Mouse (Mus musculus): Measurements from ENCODE around the gene Wnk2. TPM values are rescaled to one million over a fixed set of nuclear protein-coding genes. Genes with fewer than 3 reads are reported as not detected.

Wnk2 gene
- polyA plus RNA-seq, 1 experiment from 2014 or later, result 1.6 TPM

DNA sequence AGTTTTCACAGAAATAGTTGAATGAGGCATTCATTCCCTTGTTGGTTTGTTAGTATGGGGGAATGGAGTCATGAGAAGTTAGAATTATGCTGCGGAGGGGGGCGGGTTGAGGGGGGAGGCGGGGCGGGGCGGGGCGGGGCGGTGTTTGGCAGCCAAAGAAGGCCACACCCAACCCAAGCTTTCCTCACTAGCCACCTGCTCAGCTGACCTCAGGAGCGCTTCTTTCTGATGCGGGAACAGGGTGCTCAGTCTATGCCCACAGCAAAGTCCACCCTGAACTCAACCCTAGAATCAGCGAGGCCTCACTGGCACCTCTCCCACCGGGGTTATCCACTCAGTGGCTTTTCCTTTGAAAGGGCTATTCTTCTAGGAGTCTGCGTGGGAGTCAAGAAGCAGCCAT is 123.1 kb downstream of the Wnk2 start:
- Histone ChIP-seq H3K36me3 (no peaks in the 10 kb centered on the region), H3K4me2 (no peak overlapping the region), H3K27ac (no peak overlapping the region), H3K9ac (no peak overlapping the region), H3K27me3 (no peaks in the 10 kb centered on the region), H3K4me1 (peaks cover 21% of the 10 kb centered on the region; the same call in 1 of the 2 replicates), H3K9me3 (no peaks in the 10 kb centered on the region), H3K4me3 (no peak overlapping the region)
- 9% methylated on average over 12 of the region's 12 CpGs for WGBS
- no peak for ATAC-seq (ENCODE audit: insufficient number of reproducible peaks, low FRiP score, low TSS enrichment, low read depth)

DNA sequence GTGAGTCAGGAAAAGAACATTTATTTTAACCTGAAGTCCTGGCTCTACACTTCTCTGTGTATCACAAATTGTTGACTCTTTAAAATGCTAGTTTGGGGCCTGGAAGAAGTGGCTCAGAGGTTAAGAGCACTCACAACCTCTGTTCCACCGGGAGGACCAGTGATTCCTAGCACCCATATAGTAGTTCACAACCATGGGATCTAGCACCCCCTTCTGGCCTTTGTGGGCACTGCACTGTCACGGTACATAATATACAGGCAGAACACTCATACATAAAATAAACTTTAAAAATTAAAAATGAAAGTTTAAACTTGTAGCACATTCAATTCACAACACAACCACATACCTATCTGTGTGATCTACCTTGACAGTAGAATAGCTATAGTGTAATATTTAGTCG is 126.1 kb downstream of the Wnk2 start:
- H3K9me3 ChIP-seq, result no peaks in the 10 kb centered on the region
- H3K9ac ChIP-seq, result no peak overlapping the region
- H3K4me3 ChIP-seq, result no peak overlapping the region
- H3K27ac ChIP-seq, result no peak overlapping the region
- no peak overlapping the region for H3K4me2 ChIP-seq
- peaks cover 15% of the 10 kb centered on the region; the same call in 1 of the 2 replicates for H3K4me1 ChIP-seq
- no peaks in the 10 kb centered on the region for H3K36me3 ChIP-seq
- WGBS, result 67% methylated on average over 3 of the region's 3 CpGs
- H3K27me3 ChIP-seq, result no peaks in the 10 kb centered on the region
- no peak for ATAC-seq (ENCODE audit: insufficient number of reproducible peaks, low FRiP score, low TSS enrichment, low read depth)

DNA sequence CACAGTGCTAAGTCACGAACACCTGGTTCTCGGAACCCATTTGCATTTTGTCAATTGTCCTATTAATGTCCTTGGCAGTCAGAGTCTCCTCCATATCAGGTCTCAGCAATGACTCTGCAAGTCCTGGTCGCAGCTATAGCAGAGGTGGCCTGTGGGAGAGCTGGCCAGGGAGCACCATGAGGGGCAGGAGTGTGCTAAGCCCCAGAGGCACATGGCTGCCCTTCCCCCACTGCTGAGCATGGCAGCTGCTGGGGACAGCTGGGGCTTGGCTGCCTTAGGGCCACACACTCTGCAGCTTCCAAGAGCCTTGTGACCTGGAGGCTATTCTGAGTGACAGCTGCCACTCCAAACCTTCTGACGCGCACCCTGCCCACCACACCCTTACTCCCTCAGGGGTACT is 127.7 kb downstream of the Wnk2 start:
- no peak overlapping the region for H3K4me3 ChIP-seq
- no peak overlapping the region for H3K27ac ChIP-seq
- H3K9me3 ChIP-seq, result no peaks in the 10 kb centered on the region
- no peaks in the 10 kb centered on the region for H3K36me3 ChIP-seq
- H3K4me2 ChIP-seq, result no peak overlapping the region
- H3K9ac ChIP-seq, result no peak overlapping the region
- H3K4me1 ChIP-seq, result peaks cover 24% of the 10 kb centered on the region
- ATAC-seq (ENCODE audit: insufficient number of reproducible peaks, low FRiP score, low TSS enrichment, low read depth), result no peak
- 67% methylated on average over 5 of the region's 5 CpGs for WGBS
- no peaks in the 10 kb centered on the region for H3K27me3 ChIP-seq

DNA sequence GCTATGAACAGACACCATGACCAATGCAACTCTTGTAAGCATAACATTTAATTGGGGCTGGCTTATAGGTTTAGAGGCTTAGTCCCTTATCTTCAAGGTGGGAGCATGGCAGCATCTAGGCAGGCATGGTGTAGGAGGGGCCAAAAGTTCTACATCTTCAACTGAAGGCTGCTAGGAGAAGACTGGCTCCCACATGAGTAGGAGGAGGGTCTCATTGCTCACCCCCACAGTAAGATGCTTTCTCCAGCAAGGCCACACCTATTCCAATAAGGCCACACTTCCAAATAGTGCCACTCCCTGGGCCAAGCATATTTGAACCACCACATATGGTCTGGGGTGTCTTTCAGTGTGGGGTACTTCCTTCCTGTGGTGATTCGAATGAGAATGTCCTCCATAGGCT is 130.4 kb downstream of the Wnk2 start:
- no peak overlapping the region for H3K4me3 ChIP-seq
- H3K4me1 ChIP-seq, result peaks cover 25% of the 10 kb centered on the region
- H3K9ac ChIP-seq, result no peak overlapping the region
- no peaks in the 10 kb centered on the region for H3K27me3 ChIP-seq
- no peak overlapping the region for H3K27ac ChIP-seq
- H3K9me3 ChIP-seq, result no peaks in the 10 kb centered on the region
- ATAC-seq (ENCODE audit: insufficient number of reproducible peaks, low FRiP score, low TSS enrichment, low read depth), result no peak
- H3K4me2 ChIP-seq, result no peak overlapping the region
- H3K36me3 ChIP-seq, result no peaks in the 10 kb centered on the region
- 93% methylated on average over 1 of the region's 1 CpGs for WGBS

DNA sequence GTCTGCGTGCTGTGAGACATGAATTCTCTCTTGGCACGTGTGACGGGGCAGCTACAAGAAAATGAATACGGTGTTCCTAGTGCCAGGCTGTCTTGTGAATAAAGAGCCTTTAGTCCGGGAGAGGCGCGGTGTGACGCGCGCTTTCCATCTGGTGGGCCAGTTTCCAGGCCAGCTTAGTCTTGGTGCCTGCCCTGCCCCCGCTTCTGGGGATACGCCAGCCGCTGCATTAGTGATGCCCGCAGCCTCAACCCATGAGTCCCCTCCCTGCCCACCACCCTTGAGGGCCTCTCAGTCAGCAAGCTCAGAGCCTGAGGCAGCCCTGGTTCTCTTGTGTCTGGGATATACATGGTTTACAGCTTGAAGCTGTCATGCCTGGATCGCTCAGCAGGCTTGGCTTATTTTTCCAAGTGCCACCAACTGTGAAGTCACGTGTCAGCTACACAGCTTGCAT is 131.5 kb downstream of the Wnk2 start:
- H3K27ac ChIP-seq, result peak overlapping the region; percentile 96
- H3K9me3 ChIP-seq, result no peaks in the 10 kb centered on the region
- H3K27me3 ChIP-seq, result no peaks in the 10 kb centered on the region
- H3K4me2 ChIP-seq, result peak overlapping the region; percentile 50
- peak; percentile 89 for ATAC-seq (ENCODE audit: insufficient number of reproducible peaks, low FRiP score, low TSS enrichment, low read depth)
- peaks cover 25% of the 10 kb centered on the region for H3K4me1 ChIP-seq
- no peaks in the 10 kb centered on the region for H3K36me3 ChIP-seq
- WGBS, result 2% methylated on average over 16 of the region's 16 CpGs
- H3K9ac ChIP-seq, result no peak overlapping the region
- peak overlapping the region; percentile 28 for H3K4me3 ChIP-seq

DNA sequence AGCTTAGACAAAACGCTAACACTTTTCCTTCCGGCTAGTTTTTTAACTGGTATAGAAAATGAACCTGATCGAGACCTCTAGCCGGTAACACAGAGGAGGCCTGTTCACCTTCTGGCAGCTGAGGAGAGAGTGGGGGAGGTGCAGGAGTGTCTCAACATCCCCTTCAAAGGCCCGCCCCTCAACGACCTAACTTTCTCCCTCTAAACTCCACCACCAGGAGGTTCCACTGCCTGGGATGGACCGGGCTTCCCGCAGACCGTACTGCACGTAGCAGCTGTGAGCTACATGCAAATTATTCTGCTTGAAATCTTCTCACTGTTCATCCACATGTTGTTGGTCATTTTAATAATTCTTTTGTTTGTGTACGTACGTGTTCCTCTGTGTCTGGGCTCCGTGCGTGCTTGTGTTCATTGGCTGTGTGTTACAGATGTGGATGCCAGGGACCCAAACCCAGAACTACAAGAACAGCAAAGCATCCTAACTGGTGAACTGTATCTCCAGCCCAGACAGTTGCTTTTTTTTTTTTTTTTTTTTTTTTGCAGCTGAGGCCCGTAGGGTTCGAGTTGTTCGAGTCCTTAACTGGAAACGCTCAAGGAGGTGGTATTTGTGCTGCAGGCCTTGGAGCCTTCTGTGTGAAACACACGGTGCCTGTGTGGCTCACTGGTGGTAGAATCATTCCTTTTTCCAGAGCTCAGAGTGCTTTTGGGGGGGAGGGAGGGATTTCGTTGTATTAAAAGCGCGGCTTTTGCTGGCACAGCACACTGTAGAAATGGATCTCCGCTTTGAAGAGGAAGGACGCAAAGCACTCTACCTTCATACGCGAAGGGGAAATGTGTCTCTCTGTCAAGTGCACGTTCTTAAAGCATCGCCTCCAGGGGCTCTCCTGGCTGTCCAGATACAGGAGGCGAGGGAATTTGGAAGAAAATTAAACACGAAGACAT is 132.2 kb downstream of the Wnk2 start:
- peak overlapping the region; percentile 28 for H3K4me3 ChIP-seq
- no peaks in the 10 kb centered on the region for H3K36me3 ChIP-seq
- peak overlapping the region; percentile 50 for H3K4me2 ChIP-seq
- peak overlapping the region; percentile 96 for H3K27ac ChIP-seq
- no peak overlapping the region for H3K9ac ChIP-seq
- 5% methylated on average over 30 of the region's 30 CpGs for WGBS
- peaks cover 25% of the 10 kb centered on the region for H3K4me1 ChIP-seq
- H3K27me3 ChIP-seq, result no peaks in the 10 kb centered on the region
- peak; percentile 77 for ATAC-seq (ENCODE audit: insufficient number of reproducible peaks, low FRiP score, low TSS enrichment, low read depth)
- H3K9me3 ChIP-seq, result no peaks in the 10 kb centered on the region

DNA sequence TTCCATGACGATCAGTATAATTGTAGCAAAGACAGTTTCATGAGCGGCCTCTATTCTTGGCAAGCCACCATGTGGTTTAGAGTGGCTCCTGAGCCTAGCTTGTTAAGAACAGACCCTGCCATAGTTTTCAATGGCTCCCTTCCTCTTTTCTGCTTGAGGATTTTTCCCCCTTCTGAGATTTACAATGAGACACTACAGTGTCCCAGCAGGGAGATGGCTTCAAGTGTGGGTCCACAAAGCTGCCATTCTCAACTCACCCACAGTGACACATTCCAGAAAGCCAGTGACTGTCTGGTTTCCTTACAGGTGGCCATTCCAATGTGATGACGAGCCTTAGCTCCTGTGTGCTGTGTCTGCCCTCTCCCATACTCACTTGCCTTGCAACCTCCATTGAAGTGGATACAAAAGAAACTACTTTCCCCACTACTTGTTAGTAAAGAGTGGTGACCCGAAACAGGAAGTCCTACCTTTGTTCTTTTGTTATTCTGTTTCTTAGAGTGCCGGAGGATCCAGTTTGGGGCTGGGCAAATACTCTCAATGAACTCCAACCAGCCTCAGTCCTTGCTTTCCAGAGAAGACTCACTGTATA is 134.5 kb downstream of the Wnk2 start:
- no peaks in the 10 kb centered on the region for H3K9me3 ChIP-seq
- peaks cover 23% of the 10 kb centered on the region for H3K4me1 ChIP-seq
- 69% methylated on average over 5 of the region's 5 CpGs for WGBS
- peak overlapping the region; percentile 34; the same call in 1 of the 2 replicates for H3K27ac ChIP-seq
- ATAC-seq (ENCODE audit: insufficient number of reproducible peaks, low FRiP score, low TSS enrichment, low read depth), result no peak
- H3K4me2 ChIP-seq, result no peak overlapping the region
- H3K27me3 ChIP-seq, result no peaks in the 10 kb centered on the region
- no peak overlapping the region for H3K9ac ChIP-seq
- H3K36me3 ChIP-seq, result no peaks in the 10 kb centered on the region
- H3K4me3 ChIP-seq, result no peak overlapping the region

DNA sequence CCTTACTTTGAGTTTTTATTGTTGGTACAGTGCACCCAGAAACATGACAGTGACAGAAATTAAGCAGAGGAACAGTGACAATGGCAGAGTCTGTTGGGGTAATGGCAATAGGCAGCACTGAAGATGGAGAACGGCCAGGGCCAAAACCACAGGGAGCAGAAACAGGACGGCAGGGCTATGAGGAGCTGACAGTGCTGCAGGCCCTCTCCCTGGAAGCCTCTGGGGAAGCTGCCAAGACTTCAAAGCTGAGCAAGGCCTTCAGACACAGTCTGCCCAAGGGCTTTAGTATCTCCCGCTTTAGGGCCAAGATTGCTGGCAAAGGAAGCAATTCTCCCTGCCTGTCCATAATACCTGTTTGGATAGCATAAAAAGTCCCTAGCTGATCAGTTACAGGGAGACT is 146.1 kb downstream of the Wnk2 start:
- no peak overlapping the region for H3K4me2 ChIP-seq
- H3K4me1 ChIP-seq, result no peaks in the 10 kb centered on the region
- ATAC-seq (ENCODE audit: insufficient number of reproducible peaks, low FRiP score, low TSS enrichment, low read depth), result no peak
- H3K36me3 ChIP-seq, result no peaks in the 10 kb centered on the region
- 49% methylated on average over 3 of the region's 3 CpGs for WGBS
- no peaks in the 10 kb centered on the region for H3K27me3 ChIP-seq
- no peak overlapping the region for H3K4me3 ChIP-seq
- no peaks in the 10 kb centered on the region for H3K9me3 ChIP-seq
- 0 out of 2 replicates have a peak overlapping the region, but pooled peaks have one; percentile 29 for H3K27ac ChIP-seq
- no peak overlapping the region for H3K9ac ChIP-seq

DNA sequence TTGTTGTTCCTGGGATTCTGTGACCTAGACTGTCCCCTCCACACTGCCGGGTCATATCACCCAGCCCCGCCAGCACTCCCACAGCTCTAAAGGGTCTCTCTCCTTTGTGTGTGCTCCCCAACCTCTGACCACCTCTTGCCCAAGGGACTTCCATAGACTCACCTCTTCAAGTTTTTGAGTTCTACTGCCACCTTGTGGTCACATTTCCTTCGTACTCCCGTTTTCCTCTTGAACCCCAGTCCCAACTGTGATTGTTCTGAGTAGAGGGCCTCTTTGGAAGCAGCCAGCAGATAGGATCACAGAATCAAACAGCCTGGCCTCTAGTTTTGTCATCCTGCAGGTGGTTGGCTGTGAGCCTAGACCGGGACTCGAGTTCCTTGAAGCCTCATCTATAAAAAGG is 149.2 kb downstream of the Wnk2 start:
- Histone ChIP-seq H3K27me3 (no peaks in the 10 kb centered on the region), H3K4me2 (no peak overlapping the region), H3K27ac (no peak overlapping the region), H3K9ac (no peak overlapping the region), H3K4me3 (no peak overlapping the region), H3K4me1 (no peaks in the 10 kb centered on the region), H3K9me3 (no peaks in the 10 kb centered on the region), H3K36me3 (no peaks in the 10 kb centered on the region)
- no peak for ATAC-seq (ENCODE audit: insufficient number of reproducible peaks, low FRiP score, low TSS enrichment, low read depth)
- 10% methylated on average over 6 of the region's 6 CpGs for WGBS

DNA sequence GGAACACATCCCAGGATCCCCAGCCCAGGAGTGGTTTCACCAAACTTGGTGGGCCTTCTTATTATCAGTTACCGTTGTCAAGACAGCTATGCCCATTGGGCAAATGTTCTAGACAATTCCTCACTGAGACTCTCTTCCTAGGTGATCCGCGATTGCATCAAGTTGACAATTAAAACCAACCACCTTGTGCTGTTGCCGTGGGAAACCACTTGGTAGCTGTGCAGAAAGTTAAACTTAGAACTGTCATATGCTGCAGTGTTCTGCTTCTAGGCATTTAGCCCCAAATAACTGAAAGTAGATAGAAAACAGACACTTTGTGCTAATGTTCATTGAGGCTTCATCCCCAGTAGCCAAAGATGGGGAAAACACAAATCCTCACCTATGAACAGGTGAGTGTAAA is 151.1 kb downstream of the Wnk2 start:
- H3K4me3 ChIP-seq, result no peak overlapping the region
- H3K9me3 ChIP-seq, result no peaks in the 10 kb centered on the region
- H3K36me3 ChIP-seq, result no peaks in the 10 kb centered on the region
- H3K9ac ChIP-seq, result no peak overlapping the region
- H3K4me2 ChIP-seq, result no peak overlapping the region
- WGBS, result 88% methylated on average over 4 of the region's 4 CpGs
- H3K27ac ChIP-seq, result no peak overlapping the region
- ATAC-seq (ENCODE audit: insufficient number of reproducible peaks, low FRiP score, low TSS enrichment, low read depth), result no peak
- H3K4me1 ChIP-seq, result no peaks in the 10 kb centered on the region
- H3K27me3 ChIP-seq, result no peaks in the 10 kb centered on the region

DNA sequence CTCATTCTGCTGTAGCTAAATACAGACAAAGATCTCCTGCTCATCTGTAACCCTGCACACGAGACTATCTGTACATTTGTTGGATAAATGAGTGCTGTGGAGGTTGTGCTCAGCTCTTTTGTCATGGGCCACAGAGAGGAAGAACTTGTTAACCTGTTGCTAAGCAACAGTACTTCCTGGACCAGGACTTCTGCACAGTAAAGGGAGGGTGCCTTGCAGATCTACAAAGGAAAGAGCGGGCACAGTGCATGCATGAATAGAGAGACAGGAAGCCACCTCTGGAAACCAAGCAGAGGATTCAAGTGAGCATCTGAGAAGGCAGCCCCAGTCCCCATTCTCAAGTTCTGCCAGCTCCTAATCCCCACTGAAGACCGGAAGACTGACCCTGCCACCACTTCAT is 152.9 kb downstream of the Wnk2 start:
- no peak overlapping the region for H3K4me2 ChIP-seq
- H3K27me3 ChIP-seq, result no peaks in the 10 kb centered on the region

DNA sequence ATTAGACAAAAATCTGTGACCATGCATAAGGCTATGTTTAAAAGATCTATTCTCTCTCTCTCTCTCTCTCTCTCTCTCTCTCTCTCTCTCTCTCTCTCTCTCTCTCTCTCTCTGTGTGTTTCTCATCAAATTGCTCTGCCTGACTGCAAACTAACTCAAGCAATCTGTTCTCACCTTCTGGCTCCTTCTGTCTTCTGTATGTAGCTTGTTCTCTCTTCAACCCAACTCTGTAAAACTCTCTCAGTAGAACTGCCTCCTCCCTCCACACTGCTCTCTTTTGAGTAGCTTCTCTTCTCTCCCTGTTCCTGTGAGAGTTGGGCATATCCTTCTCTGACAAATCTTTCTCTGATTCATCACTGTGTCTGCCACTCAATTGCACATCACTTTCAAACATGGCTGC is 154.9 kb downstream of the Wnk2 start:
- Histone ChIP-seq H3K27ac (no peak overlapping the region), H3K9ac (no peak overlapping the region), H3K4me1 (no peaks in the 10 kb centered on the region), H3K36me3 (no peaks in the 10 kb centered on the region), H3K4me3 (no peak overlapping the region), H3K4me2 (no peak overlapping the region), H3K9me3 (no peaks in the 10 kb centered on the region), H3K27me3 (no peaks in the 10 kb centered on the region)
- no peak for ATAC-seq (ENCODE audit: insufficient number of reproducible peaks, low FRiP score, low TSS enrichment, low read depth)

More for the DNA sequence above, 152.9 kb downstream of the Wnk2 start:
- H3K27ac ChIP-seq, result no peak overlapping the region
- ATAC-seq (ENCODE audit: insufficient number of reproducible peaks, low FRiP score, low TSS enrichment, low read depth), result no peak
- no peaks in the 10 kb centered on the region for H3K36me3 ChIP-seq
- WGBS, result 34% methylated on average over 3 of the region's 3 CpGs
- no peaks in the 10 kb centered on the region for H3K4me1 ChIP-seq
- H3K9me3 ChIP-seq, result no peaks in the 10 kb centered on the region
- no peak overlapping the region for H3K4me3 ChIP-seq
- no peak overlapping the region for H3K9ac ChIP-seq
